Mouse (Mus musculus) erythroblast, adult 5-6 weeks (primary cell): Measurements from ENCODE around the gene Col1a1. TPM values are rescaled to one million over a fixed set of nuclear protein-coding genes. Genes with fewer than 3 reads are reported as not detected.

Experiments
- ATAC-seq: replicated peaks from 2 replicates; pipeline ENCODE4 v1.8.0; 2016; ENCODE audit warnings: moderate number of reproducible peaks, mild to moderate bottlenecking, moderate TSS enrichment, inconsistent platforms; ENCODE audit not compliant: poor library complexity, low FRiP score, severe bottlenecking
- total RNA-seq, 2 experiments: library from RNA; stranded (forward) in 1 of 2; stranded (reverse) in 1 of 2; fragments of 150-400 nt in 1 of 2; fragments of 200-764, 138-1000 nt in 1 of 2; gene quantifications; 2 replicates each; pipeline versions ENCODE4 v1.2.3 to v1.2.4; 2015 to 2017; ENCODE audit warnings: low replicate concordance in 2 of 2

Gene Col1a1
- total RNA-seq (2015; ENCODE audit: low replicate concordance) (0.21 TPM in 1 of 2 replicates, not detected in the other), total RNA-seq (2017; ENCODE audit: low replicate concordance) (0.68 TPM in 1 of 2 replicates, not detected in the other)

- ATAC-seq, result no peak
Measured at GRCm38 (mm10) chr11:94936045-94936444, at the start of gene Col1a1. TSS of gene Col1a1 (plus strand) at chr11:94936224.

GRCm38 (mm10) chr11:94891155-94891554 is 44.9 kb upstream of the Col1a1 start:
- ATAC-seq, result no peak

GRCm38 (mm10) chr11:94896753-94897376 is 39.2 kb upstream of the Col1a1 start:
- ATAC-seq, result no peak

GRCm38 (mm10) chr11:94901231-94901630 is 34.8 kb upstream of the Col1a1 start:
- no peak for ATAC-seq

GRCm38 (mm10) chr11:94904306-94904705 is 31.7 kb upstream of the Col1a1 start:
- ATAC-seq, result no peak

GRCm38 (mm10) chr11:94910971-94911370 is 25.1 kb upstream of the Col1a1 start:
- no peak for ATAC-seq

- no peak for ATAC-seq
Measured at GRCm38 (mm10) chr11:94912568-94912967, 23.5 kb upstream of the Col1a1 start.

- ATAC-seq, result no peak
Measured at GRCm38 (mm10) chr11:94913302-94914090, 22.5 kb upstream of the Col1a1 start.

GRCm38 (mm10) chr11:94915675-94916403 is 20.2 kb upstream of the Col1a1 start:
- no peak for ATAC-seq

GRCm38 (mm10) chr11:94916477-94916876 is 19.5 kb upstream of the Col1a1 start:
- 0 out of 2 replicates have a peak, but pooled peaks have one; percentile 44 for ATAC-seq

- no peak for ATAC-seq
Measured at GRCm38 (mm10) chr11:94917717-94918116, 18.3 kb upstream of the Col1a1 start.

GRCm38 (mm10) chr11:94920996-94921401 is 15.0 kb upstream of the Col1a1 start:
- ATAC-seq, result no peak

GRCm38 (mm10) chr11:94924977-94925376 is 11.0 kb upstream of the Col1a1 start:
- no peak for ATAC-seq

- ATAC-seq, result no peak
Measured at GRCm38 (mm10) chr11:94926431-94926830, 9.6 kb upstream of the Col1a1 start.

- ATAC-seq, result no peak
Measured at GRCm38 (mm10) chr11:94927771-94928291, 8.2 kb upstream of the Col1a1 start.

GRCm38 (mm10) chr11:94928820-94929219 is 7.2 kb upstream of the Col1a1 start:
- no peak for ATAC-seq

GRCm38 (mm10) chr11:94929599-94929998 is 6.4 kb upstream of the Col1a1 start:
- ATAC-seq, result no peak

GRCm38 (mm10) chr11:94930151-94930550 is 5.9 kb upstream of the Col1a1 start:
- no peak for ATAC-seq

GRCm38 (mm10) chr11:94933584-94933983 is 2.4 kb upstream of the Col1a1 start:
- ATAC-seq, result no peak

- no peak for ATAC-seq
Measured at GRCm38 (mm10) chr11:94934526-94934925, 1.5 kb upstream of the Col1a1 start.
